Mouse (Mus musculus) lung, embryonic 14.5 days (tissue): Measurements from ENCODE around the gene Izumo4. TPM values are rescaled to one million over a fixed set of nuclear protein-coding genes. Genes with fewer than 3 reads are reported as not detected.

ENCODE experiments used
- ATAC-seq: fragments of 200-750 bp; cut with Nextera tagmentation; 2 replicates; pipeline ENCODE4 v1.8.0; 2017; ENCODE audit warnings: mild to moderate bottlenecking, moderate TSS enrichment, moderate library complexity; ENCODE audit not compliant: insufficient read depth
- DNase-seq: peaks from one replicate; pipeline ENCODE4 v3.0.0-alpha.2; 2015
- H3K27ac ChIP-seq: fragments of 300-500 bp; sonication (generic); 2 replicates; pipeline ENCODE4 v1.5.1; 2014; ENCODE audit warnings: low read depth, mild to moderate bottlenecking, moderate library complexity
- H3K27me3 ChIP-seq: fragments of 300-500 bp; sonication (generic); 2 replicates; pipeline ENCODE4 v1.6.1; 2014; ENCODE audit warnings: low read length, control low read depth; ENCODE audit not compliant: insufficient read depth
- H3K36me3 ChIP-seq: fragments of 300-500 bp; sonication (generic); 2 replicates; pipeline ENCODE4 v1.6.1; 2014; ENCODE audit warnings: control low read depth; ENCODE audit not compliant: insufficient read depth
- H3K4me1 ChIP-seq: fragments of 300-500 bp; sonication (generic); 2 replicates; pipeline ENCODE4 v1.6.1; 2014; ENCODE audit warnings: antibody characterized with exemption, control low read depth; ENCODE audit not compliant: insufficient read depth
- H3K4me2 ChIP-seq: fragments of 300-500 bp; sonication (generic); 2 replicates; pipeline ENCODE4 v1.6.1; 2014; ENCODE audit warnings: mild to moderate bottlenecking
- H3K4me3 ChIP-seq: fragments of 300-500 bp; sonication (generic); 2 replicates; pipeline ENCODE4 v1.5.1; 2014; ENCODE audit warnings: low read depth, low read length
- H3K9ac ChIP-seq: fragments of 300-500 bp; sonication (generic); 2 replicates; pipeline ENCODE4 v1.6.1; 2014
- H3K9me3 ChIP-seq: fragments of 300-500 bp; sonication (generic); 2 replicates; pipeline ENCODE4 v1.6.1; 2016; ENCODE audit warnings: low read depth, low read length, control low read depth
- CTCF ChIP-seq: IDR thresholded peaks from 2 replicates; pipeline ENCODE4 v1.5.1; 2016; ENCODE audit warnings: antibody characterized with exemption, low read depth
- WGBS: fragments of 180-500 bp; shearing (Covaris S2); extraction: QIAGEN DNeasy Blood & Tissue Kit; methylation state at CpG from one replicate; pipeline ENCODE4 v1.1.7; 2014; 5-methylcytosine and 5-hydroxymethylcytosine counted together
- polyA plus RNA-seq: library from polyadenylated mRNA; unstranded; fragments of >200 nt; fragmentation: Nextera tagmentation; extraction: Ambion mirVana; gene quantifications from 2 replicates; pipeline ENCODE4 v1.2.1, GENCODE M21; 2014

Izumo4 gene
- polyA plus RNA-seq, 1 experiment from 2014 or later: 7.3 TPM

DNA sequence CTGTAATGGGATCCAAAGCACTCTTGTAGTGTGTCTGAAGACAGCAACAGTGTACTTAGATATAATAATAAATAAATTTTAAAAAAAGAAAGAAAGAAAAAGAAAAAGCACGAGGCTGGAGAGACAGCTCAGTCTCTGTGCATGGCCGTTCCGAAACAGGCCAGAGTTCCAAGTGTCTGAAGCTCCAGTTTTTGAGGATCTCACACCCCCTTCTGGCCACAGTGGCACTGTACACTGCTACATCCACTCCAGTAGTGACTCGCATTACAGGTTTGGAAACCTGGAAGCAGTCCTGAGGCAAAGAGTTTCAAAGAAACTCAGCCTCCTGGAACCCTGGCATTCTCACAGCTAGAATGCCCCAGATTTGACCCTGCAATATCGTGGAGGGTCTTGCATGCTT, 14.1 kb upstream of the Izumo4 start:
- Histone ChIP-seq H3K36me3 (peaks cover 60% of the 10 kb centered on the region), H3K9ac (no peak overlapping the region), H3K4me2 (no peak overlapping the region), H3K27me3 (no peaks in the 10 kb centered on the region), H3K9me3 (no peaks in the 10 kb centered on the region), H3K27ac (no peak overlapping the region), H3K4me3 (no peak overlapping the region), H3K4me1 (no peaks in the 10 kb centered on the region)
- ATAC-seq (peak; percentile 79; the same call in 1 of the 2 replicates), DNase-seq (peak; percentile 89)
- 35% methylated on average over 5 of the region's 5 CpGs for WGBS
- peak; percentile 83 for TF ChIP-seq CTCF

- H3K36me3 ChIP-seq: peaks cover 43% of the 10 kb centered on the region
- 72% methylated on average over 14 of the region's 14 CpGs for WGBS
- H3K4me1 ChIP-seq: peaks cover 10% of the 10 kb centered on the region
- H3K9ac ChIP-seq: no peak overlapping the region
- ATAC-seq: no peak
- DNase-seq: no peak
- no peak overlapping the region for H3K4me2 ChIP-seq
- no peak overlapping the region for H3K4me3 ChIP-seq
- no peak for TF ChIP-seq CTCF
- H3K9me3 ChIP-seq: no peaks in the 10 kb centered on the region
- H3K27ac ChIP-seq: no peak overlapping the region
- no peaks in the 10 kb centered on the region for H3K27me3 ChIP-seq
Measured at GRCm38 (mm10) chr10:80692249-80693165, 9.5 kb upstream of the Izumo4 start.

- no peaks in the 10 kb centered on the region for H3K27me3 ChIP-seq
- no peak for ATAC-seq
- no peak for DNase-seq
- H3K36me3 ChIP-seq: peaks cover 40% of the 10 kb centered on the region
- peaks cover 10% of the 10 kb centered on the region for H3K4me1 ChIP-seq
- H3K9me3 ChIP-seq: no peaks in the 10 kb centered on the region
- H3K4me2 ChIP-seq: no peak overlapping the region
- no peak overlapping the region for H3K27ac ChIP-seq
- no peak overlapping the region for H3K9ac ChIP-seq
- no peak overlapping the region for H3K4me3 ChIP-seq
- WGBS: 81% methylated on average over 12 of the region's 12 CpGs
- no peak for TF ChIP-seq CTCF
Measured at GRCm38 (mm10) chr10:80693401-80694045, 8.5 kb upstream of the Izumo4 start.

- Histone ChIP-seq H3K36me3 (peaks cover 37% of the 10 kb centered on the region), H3K9me3 (no peaks in the 10 kb centered on the region), H3K27ac (no peak overlapping the region), H3K27me3 (no peaks in the 10 kb centered on the region), H3K4me2 (no peak overlapping the region), H3K4me1 (peaks cover 10% of the 10 kb centered on the region), H3K9ac (no peak overlapping the region), H3K4me3 (no peak overlapping the region)
- TF ChIP-seq CTCF: no peak
- ATAC-seq: no peak
- 84% methylated on average over 13 of the region's 13 CpGs for WGBS
- no peak for DNase-seq
Measured at GRCm38 (mm10) chr10:80694159-80694938, 7.6 kb upstream of the Izumo4 start.

GRCm38 (mm10) chr10:80695186-80695585, 6.8 kb upstream of the Izumo4 start:
- peak; percentile 38 for DNase-seq
- 0 out of 2 replicates have a peak overlapping the region, but pooled peaks have one; percentile 65 for H3K27ac ChIP-seq
- WGBS: 72% methylated on average over 2 of the region's 2 CpGs

DNA sequence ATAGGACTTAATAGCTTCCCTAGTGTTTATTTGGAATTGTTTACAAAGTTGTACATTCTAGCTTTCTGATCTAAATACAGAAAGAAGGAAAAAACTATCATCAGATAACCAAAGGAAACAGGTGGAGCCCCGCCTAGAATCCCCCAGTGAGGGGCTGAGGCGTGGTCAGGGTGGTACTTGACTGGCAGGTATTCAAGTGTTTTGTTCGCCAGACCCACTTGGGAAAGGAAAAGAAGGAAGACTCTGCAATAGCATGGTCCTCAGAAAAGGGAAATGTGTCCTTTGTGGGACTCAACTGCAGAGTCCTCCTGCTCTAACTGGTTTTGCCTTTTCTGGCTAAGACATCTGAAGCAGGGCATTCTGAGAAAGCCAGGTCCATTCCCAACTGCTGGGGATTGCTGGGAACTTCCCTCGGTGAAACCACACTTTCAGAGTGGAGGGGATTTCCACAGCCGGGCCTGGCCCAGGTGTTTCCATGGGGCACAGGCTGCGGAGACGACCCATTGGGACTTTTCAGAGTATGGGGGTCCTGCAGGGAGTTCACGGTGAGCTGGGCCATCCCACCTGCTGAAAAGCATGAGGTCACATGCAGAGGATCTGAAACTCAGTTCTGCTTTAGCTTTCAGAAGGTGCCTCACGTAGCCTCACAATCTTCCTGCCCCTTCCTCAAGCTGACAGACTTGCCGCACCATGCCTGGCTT, 6.0 kb upstream of the Izumo4 start:
- 49% methylated on average over 10 of the region's 10 CpGs for WGBS
- TF ChIP-seq CTCF: no peak
- no peaks in the 10 kb centered on the region for H3K9me3 ChIP-seq
- H3K9ac ChIP-seq: no peak overlapping the region; the same call in 1 of the 2 replicates
- H3K4me3 ChIP-seq: no peak overlapping the region
- peak; percentile 22 for DNase-seq
- peaks cover 22% of the 10 kb centered on the region; the same call in 1 of the 2 replicates for H3K36me3 ChIP-seq
- H3K4me1 ChIP-seq: peaks cover 22% of the 10 kb centered on the region
- no peak for ATAC-seq
- H3K27me3 ChIP-seq: no peaks in the 10 kb centered on the region
- H3K27ac ChIP-seq: peak overlapping the region; percentile 65
- no peak overlapping the region for H3K4me2 ChIP-seq

More at GRCm38 (mm10) chr10:80695186-80695585, 6.8 kb upstream of the Izumo4 start:
- no peak overlapping the region for H3K9ac ChIP-seq
- no peak overlapping the region for H3K4me3 ChIP-seq
- H3K4me2 ChIP-seq: no peak overlapping the region
- H3K27me3 ChIP-seq: no peaks in the 10 kb centered on the region
- peaks cover 15% of the 10 kb centered on the region for H3K4me1 ChIP-seq
- no peak for TF ChIP-seq CTCF
- no peak for ATAC-seq
- no peaks in the 10 kb centered on the region for H3K9me3 ChIP-seq
- H3K36me3 ChIP-seq: peaks cover 29% of the 10 kb centered on the region
